Mouse (Mus musculus) kidney, adult 2 months (tissue): ENCODE results near the gene Itga11.

Experiments used
- CTCF ChIP-seq: fragments of 200-500 bp; conservative IDR thresholded peaks from 2 replicates; pipeline ENCODE4 v1.5.1; 2011; ENCODE audit warnings: low read depth, mild to moderate bottlenecking, control low read depth, low read length, moderate library complexity, mixed read lengths; ENCODE audit not compliant: insufficient read depth, insufficient read length
- POLR2A ChIP-seq: fragments of 200-500 bp; IDR thresholded peaks from one replicate; pipeline ENCODE4 v1.6.1; 2011; ENCODE audit warnings: low read depth, low read length, control low read depth

- TF ChIP-seq POLR2A = no peak
- TF ChIP-seq CTCF = no peak
Observed at GRCm38 (mm10) chr9:62721791-62722190, 44.2 kb downstream of the Itga11 start.
